Mouse (Mus musculus): ENCODE measurements at regions not wholly inside any gene's neighbourhood (a gene's known extent, or its start where the extent isn't known, plus 50 kb on each side); places are given as distances from the start of the nearest gene placed in this dataset.

GRCm38 (mm10) chr6:88965361-88966226 lies 63.5 kb downstream of the Tpra1 start:
- Histone ChIP-seq H3K27ac (ENCODE audit: insufficient read depth, low read depth) (no peak overlapping the region), H3K9me3 (replicated peaks; ENCODE audit: low read length) (no peaks in the 10 kb centered on the region), H3K4me2 (ENCODE audit: insufficient read depth, low read depth, poor library complexity, severe bottlenecking) (no peak overlapping the region), H3K79me2 (replicated peaks; ENCODE audit: control insufficient read depth, extremely low read depth, insufficient read depth, poor library complexity, severe bottlenecking) (no peaks in the 10 kb centered on the region), H3K4me1 (ENCODE audit: control insufficient read depth in 1 of 2, insufficient read depth in 2 of 2) (peaks cover 22 to 58% of the 10 kb centered on the region in 2 experiments), H3K4me3 (replicated peaks in 1 of 3; ENCODE audit: low read depth in 2 of 3, low read length in 2 of 3, poor library complexity in 1 of 3) (no peak overlapping the region), H3K36me3 (replicated peaks in 1 of 2; ENCODE audit: control insufficient read depth in 1 of 2, insufficient read depth in 1 of 2, low read length in 1 of 2) (no peaks in the 10 kb centered on the region), H3K9ac (ENCODE audit: insufficient read depth, low read depth) (no peak overlapping the region), H3K27me3 (replicated peaks) (no peaks in the 10 kb centered on the region)
- in situ Hi-C loops (cut with MboI; ENCODE audit: low pct_ligation_motif_present, low pct_unique_long_range_greater_than_20kb, low sequenced_read_pairs) (loop anchor here (5.0 kb wide), 1 partner anchor 33 kb away; no protein-coding TSS in a partner anchor), dilution Hi-C loops (cut with MboI; ENCODE audit: extremely low pct_ligation_motif_present, extremely low pct_unique_long_range_greater_than_20kb, low sequenced_read_pairs) (no loop called here)
- no peak for TF ChIP-seq ZKSCAN1 (IDR thresholded peaks at IDR 0.05; ENCODE audit: borderline replicate concordance, low read depth, low read length)
- no peak for TF ChIP-seq KAT2A (IDR thresholded peaks at IDR 0.05; ENCODE audit: insufficient replicate concordance, low read length)
- no peak for TF ChIP-seq TBP (conservative IDR thresholded peaks at IDR 0.05; ENCODE audit: low read depth, low read length)
- no peak for TF ChIP-seq MEF2A (IDR thresholded peaks at IDR 0.05; ENCODE audit: borderline replicate concordance, low read depth, low read length)
- TF ChIP-seq EP300 (IDR thresholded peaks at IDR 0.05; ENCODE audit: low read length) = no peak
- TF ChIP-seq JUND (conservative IDR thresholded peaks at IDR 0.05; ENCODE audit: low read depth, low read length) = no peak
- no peak for TF ChIP-seq MXI1 (IDR thresholded peaks at IDR 0.05; ENCODE audit: low read depth, low read length)
- no peak for TF ChIP-seq TCF12 (IDR thresholded peaks at IDR 0.05; ENCODE audit: low read depth, low read length)
- TF ChIP-seq SIN3A (IDR thresholded peaks at IDR 0.05; ENCODE audit: low read length) = no peak
- no peak for TF ChIP-seq BHLHE40 (IDR thresholded peaks at IDR 0.05; ENCODE audit: low read depth, low read length)
- no peak for TF ChIP-seq RCOR1 (conservative IDR thresholded peaks at IDR 0.05; ENCODE audit: low read depth, low read length)
- no peak for TF ChIP-seq RAD21 (IDR thresholded peaks at IDR 0.05; ENCODE audit: low read depth, low read length)
- no peak for TF ChIP-seq GABPA (IDR thresholded peaks at IDR 0.05; ENCODE audit: insufficient replicate concordance, low read depth, low read length)
- TF ChIP-seq ZNF384 (IDR thresholded peaks at IDR 0.05; ENCODE audit: low read depth, low read length) = no peak
- TF ChIP-seq ZMIZ1 (IDR thresholded peaks at IDR 0.05; ENCODE audit: low read depth, low read length) = no peak
- no peak for TF ChIP-seq ELF1 (IDR thresholded peaks at IDR 0.05; ENCODE audit: low read depth, low read length)
- no peak for TF ChIP-seq CTCF (conservative IDR thresholded peaks at IDR 0.05 in 1 of 2, IDR thresholded peaks at IDR 0.05 in 1 of 2; ENCODE audit: low read depth in 2 of 2, low read length in 2 of 2)
- TF ChIP-seq ZC3H11A (IDR thresholded peaks at IDR 0.05; ENCODE audit: low read depth, low read length) = no peak
- no peak for TF ChIP-seq HCFC1 (IDR thresholded peaks at IDR 0.05; ENCODE audit: low read depth, low read length)
- DNase-seq (ENCODE audit: extremely low read depth) = no peak

- H3K27ac ChIP-seq (ENCODE audit: insufficient read depth, low read depth) = no peak overlapping the region
- H3K36me3 ChIP-seq (replicated peaks in 1 of 2; ENCODE audit: control insufficient read depth in 1 of 2, insufficient read depth in 1 of 2, low read length in 1 of 2) = no peaks in the 10 kb centered on the region
- H3K27me3 ChIP-seq (replicated peaks) = no peaks in the 10 kb centered on the region
- DNase-seq (ENCODE audit: extremely low read depth) = no peak
- H3K9ac ChIP-seq (ENCODE audit: insufficient read depth, low read depth) = no peak overlapping the region
- no peak overlapping the region for H3K4me3 ChIP-seq (replicated peaks in 1 of 3; ENCODE audit: low read depth in 2 of 3, low read length in 2 of 3, poor library complexity in 1 of 3)
- dilution Hi-C loops (cut with MboI; ENCODE audit: extremely low pct_ligation_motif_present, extremely low pct_unique_long_range_greater_than_20kb, low sequenced_read_pairs) (no loop called here), in situ Hi-C loops (cut with MboI; ENCODE audit: low pct_ligation_motif_present, low pct_unique_long_range_greater_than_20kb, low sequenced_read_pairs) (loop anchor here (5.0 kb wide), 1 partner anchor 34 kb away; no protein-coding TSS in a partner anchor)
- H3K9me3 ChIP-seq (replicated peaks; ENCODE audit: low read length) = no peaks in the 10 kb centered on the region
- TF ChIP-seq GABPA (IDR thresholded peaks at IDR 0.05; ENCODE audit: insufficient replicate concordance, low read depth, low read length) = no peak
- no peak for TF ChIP-seq KAT2A (IDR thresholded peaks at IDR 0.05; ENCODE audit: insufficient replicate concordance, low read length)
- TF ChIP-seq MYC (IDR thresholded peaks at IDR 0.05; ENCODE audit: low read depth, low read length) = no peak
- TF ChIP-seq EP300 (IDR thresholded peaks at IDR 0.05; ENCODE audit: low read length) = no peak
- TF ChIP-seq ZC3H11A (IDR thresholded peaks at IDR 0.05; ENCODE audit: low read depth, low read length) = no peak
- TF ChIP-seq RCOR1 (conservative IDR thresholded peaks at IDR 0.05; ENCODE audit: low read depth, low read length) = no peak
- TF ChIP-seq E2F4 (IDR thresholded peaks at IDR 0.05; ENCODE audit: insufficient replicate concordance, low read depth, low read length) = no peak
- TF ChIP-seq USF2 (conservative IDR thresholded peaks at IDR 0.05; ENCODE audit: low read depth, low read length) = no peak
- no peak for TF ChIP-seq POLR2AphosphoS2 (IDR thresholded peaks at IDR 0.05; ENCODE audit: low read depth, low read length)
- no peak for TF ChIP-seq SIN3A (IDR thresholded peaks at IDR 0.05; ENCODE audit: low read length)
- no peak for TF ChIP-seq JUND (conservative IDR thresholded peaks at IDR 0.05; ENCODE audit: low read depth, low read length)
- TF ChIP-seq HCFC1 (IDR thresholded peaks at IDR 0.05; ENCODE audit: low read depth, low read length) = no peak
- no peak for TF ChIP-seq MEF2A (IDR thresholded peaks at IDR 0.05; ENCODE audit: borderline replicate concordance, low read depth, low read length)
- TF ChIP-seq CTCF (conservative IDR thresholded peaks at IDR 0.05 in 1 of 2, IDR thresholded peaks at IDR 0.05 in 1 of 2; ENCODE audit: low read depth in 2 of 2, low read length in 2 of 2) = no peak
- TF ChIP-seq MAX (IDR thresholded peaks at IDR 0.05; ENCODE audit: low read length) = no peak
- no peak for TF ChIP-seq TCF12 (IDR thresholded peaks at IDR 0.05; ENCODE audit: low read depth, low read length)
- no peak for TF ChIP-seq TBP (conservative IDR thresholded peaks at IDR 0.05; ENCODE audit: low read depth, low read length)
- no peak for TF ChIP-seq UBTF (IDR thresholded peaks at IDR 0.05; ENCODE audit: low read depth, low read length)
- TF ChIP-seq ZKSCAN1 (IDR thresholded peaks at IDR 0.05; ENCODE audit: borderline replicate concordance, low read depth, low read length) = no peak
- H3K4me2 ChIP-seq (ENCODE audit: insufficient read depth, low read depth, poor library complexity, severe bottlenecking) = no peak overlapping the region
- H3K79me2 ChIP-seq (replicated peaks; ENCODE audit: control insufficient read depth, extremely low read depth, insufficient read depth, poor library complexity, severe bottlenecking) = no peaks in the 10 kb centered on the region
- H3K4me1 ChIP-seq (ENCODE audit: control insufficient read depth in 1 of 2, insufficient read depth in 2 of 2) = peaks cover 18 to 54% of the 10 kb centered on the region in 2 experiments
These were observed 64.5 kb downstream of the Tpra1 start for GRCm38 (mm10) chr6:88966501-88966900.

Data from CH12.LX (cell line).